Mouse (Mus musculus) CH12.LX (cell line): ENCODE results near the gene Ebf1. TPM values are rescaled to one million over a fixed set of nuclear protein-coding genes. Genes with fewer than 3 reads are reported as not detected.

Source experiments
- DNase-seq: peaks from one replicate; pipeline ENCODE4 v3.0.0-alpha.2; 2013; ENCODE audit errors: extremely low read depth
- H3K27ac ChIP-seq: 2 replicates; pipeline ENCODE4 v1.5.1; 2012; ENCODE audit warnings: low read depth, mild to moderate bottlenecking, control low read depth, moderate library complexity; ENCODE audit not compliant: insufficient read depth
- H3K27me3 ChIP-seq: replicated peaks from 2 replicates; pipeline ENCODE3; 2012; ENCODE audit warnings: inconsistent platforms
- H3K36me3 ChIP-seq, 2 experiments: replicated peaks in 1 of 2; 2 replicates each; pipeline versions ENCODE3 to v1.6.1; 2012; ENCODE audit warnings: inconsistent platforms in 1 of 2, low read length in 1 of 2, mild to moderate bottlenecking in 1 of 2, mixed read lengths in 1 of 2, moderate library complexity in 1 of 2; ENCODE audit not compliant: control insufficient read depth in 1 of 2, insufficient read depth in 1 of 2
- H3K4me1 ChIP-seq, 2 experiments: 2 replicates each; pipeline ENCODE4 v1.6.1; 2012; ENCODE audit warnings: inconsistent platforms in 1 of 2, moderate library complexity in 1 of 2; ENCODE audit not compliant: insufficient read depth in 2 of 2, control insufficient read depth in 1 of 2
- H3K4me2 ChIP-seq: 2 replicates; pipeline ENCODE4 v1.6.1; 2012; ENCODE audit warnings: low read depth, mild to moderate bottlenecking, control low read depth; ENCODE audit not compliant: poor library complexity, insufficient read depth, severe bottlenecking
- H3K4me3 ChIP-seq, 3 experiments: fragments of 150-350 bp in 1 of 3; sonication (generic) in 1 of 3; replicated peaks in 1 of 3; 2 replicates each; pipeline versions ENCODE3 to v1.5.1; 2011 to 2012; ENCODE audit warnings: low read depth in 2 of 3, low read length in 2 of 3, mild to moderate bottlenecking in 2 of 3, moderate library complexity in 2 of 3, control low read depth in 1 of 3, improper control_type of control experiment in 1 of 3, inconsistent platforms in 1 of 3, mixed read lengths in 1 of 3; ENCODE audit not compliant: poor library complexity in 1 of 3
- H3K79me2 ChIP-seq: replicated peaks from 2 replicates; pipeline ENCODE4 v1.6.1; 2012; ENCODE audit warnings: mild to moderate bottlenecking, moderate library complexity; ENCODE audit not compliant: control insufficient read depth, poor library complexity, insufficient read depth, severe bottlenecking; ENCODE audit errors: extremely low read depth
- H3K9ac ChIP-seq: 2 replicates; pipeline ENCODE4 v1.6.1; 2012; ENCODE audit warnings: low read depth, mild to moderate bottlenecking, control low read depth, moderate library complexity; ENCODE audit not compliant: insufficient read depth
- H3K9me3 ChIP-seq: replicated peaks from 2 replicates; pipeline ENCODE3; 2012; ENCODE audit warnings: low read length, inconsistent platforms, mixed read lengths
- CHD1 ChIP-seq: IDR thresholded peaks from 2 replicates; pipeline ENCODE4 v1.6.1; 2012; ENCODE audit warnings: low read depth, low read length, improper control_type of control experiment, inconsistent platforms
- CHD2 ChIP-seq: IDR thresholded peaks from 2 replicates; pipeline ENCODE4 v1.6.1; 2011; ENCODE audit warnings: low read length, improper control_type of control experiment
- E2F4 ChIP-seq: IDR thresholded peaks from 2 replicates; pipeline ENCODE4 v1.6.1; 2011; ENCODE audit warnings: low read depth, low read length, improper control_type of control experiment; ENCODE audit not compliant: insufficient replicate concordance
- ELF1 ChIP-seq: IDR thresholded peaks from 2 replicates; pipeline ENCODE4 v1.6.1; 2014; ENCODE audit warnings: low read depth, mild to moderate bottlenecking, inconsistent platforms, low read length, improper control_type of control experiment
- EP300 ChIP-seq: IDR thresholded peaks from 2 replicates; pipeline ENCODE4 v1.6.1; 2011; ENCODE audit warnings: low read length, improper control_type of control experiment
- ETS1 ChIP-seq: conservative IDR thresholded peaks from 2 replicates; pipeline ENCODE4 v1.6.1; 2012; ENCODE audit warnings: low read depth, mild to moderate bottlenecking, inconsistent platforms, low read length, improper control_type of control experiment, moderate library complexity
- HCFC1 ChIP-seq: IDR thresholded peaks from 2 replicates; pipeline ENCODE4 v1.6.1; 2012; ENCODE audit warnings: low read depth, mild to moderate bottlenecking, inconsistent platforms, low read length, improper control_type of control experiment
- IRF4 ChIP-seq: IDR thresholded peaks from 2 replicates; pipeline ENCODE4 v1.6.1; 2014; ENCODE audit warnings: low read depth, mild to moderate bottlenecking, inconsistent platforms, low read length, improper control_type of control experiment
- JUND ChIP-seq: conservative IDR thresholded peaks from 2 replicates; pipeline ENCODE4 v1.6.1; 2011; ENCODE audit warnings: low read depth, low read length, improper control_type of control experiment
- KAT2A ChIP-seq: IDR thresholded peaks from 2 replicates; pipeline ENCODE4 v1.6.1; 2012; ENCODE audit warnings: low read length, improper control_type of control experiment, inconsistent platforms; ENCODE audit not compliant: insufficient replicate concordance
- MAX ChIP-seq: IDR thresholded peaks from 2 replicates; pipeline ENCODE4 v1.6.1; 2011; ENCODE audit warnings: low read length, improper control_type of control experiment
- MAZ ChIP-seq: IDR thresholded peaks from 2 replicates; pipeline ENCODE4 v1.6.1; 2012; ENCODE audit warnings: low read depth, mild to moderate bottlenecking, inconsistent platforms, low read length, improper control_type of control experiment, moderate library complexity
- NELFE ChIP-seq: IDR thresholded peaks from 2 replicates; pipeline ENCODE4 v1.6.1; 2011; ENCODE audit warnings: low read depth, low read length, improper control_type of control experiment
- POLR2A ChIP-seq: IDR thresholded peaks from 2 replicates; pipeline ENCODE4 v1.6.1; 2011; ENCODE audit warnings: low read depth, mild to moderate bottlenecking, improper control_type of control experiment, low read length
- RAD21 ChIP-seq: IDR thresholded peaks from 2 replicates; pipeline ENCODE4 v1.6.1; 2011; ENCODE audit warnings: low read depth, mild to moderate bottlenecking, low read length, improper control_type of control experiment, moderate library complexity
- RCOR1 ChIP-seq: conservative IDR thresholded peaks from 2 replicates; pipeline ENCODE4 v1.6.1; 2012; ENCODE audit warnings: low read depth, mild to moderate bottlenecking, inconsistent platforms, low read length, improper control_type of control experiment
- SMC3 ChIP-seq: IDR thresholded peaks from 2 replicates; pipeline ENCODE4 v1.6.1; 2011; ENCODE audit warnings: low read depth, low read length, improper control_type of control experiment
- TBP ChIP-seq: conservative IDR thresholded peaks from 2 replicates; pipeline ENCODE4 v1.6.1; 2011; ENCODE audit warnings: low read depth, low read length, improper control_type of control experiment
- TCF12 ChIP-seq: IDR thresholded peaks from 2 replicates; pipeline ENCODE4 v1.6.1; 2014; ENCODE audit warnings: low read depth, mild to moderate bottlenecking, inconsistent platforms, low read length, improper control_type of control experiment
- UBTF ChIP-seq: IDR thresholded peaks from 2 replicates; pipeline ENCODE4 v1.6.1; 2012; ENCODE audit warnings: low read depth, mild to moderate bottlenecking, inconsistent platforms, low read length, improper control_type of control experiment, moderate library complexity
- ZC3H11A ChIP-seq: IDR thresholded peaks from 2 replicates; pipeline ENCODE4 v1.6.1; 2012; ENCODE audit warnings: low read depth, mild to moderate bottlenecking, inconsistent platforms, low read length, improper control_type of control experiment
- dilution Hi-C: fragments of 300-500 bp; cut with MboI; formaldehyde crosslinking; loops from 2 replicates; pipeline ENCODE4 v1.14.3; 2020; ENCODE audit warnings: low sequenced_read_pairs; ENCODE audit not compliant: extremely low pct_unique_long_range_greater_than_20kb, extremely low pct_ligation_motif_present
- in situ Hi-C: fragments of 300-500 bp; cut with MboI; formaldehyde crosslinking; loops from 3 replicates; pipeline ENCODE4 v1.14.3; 2019; ENCODE audit warnings: low sequenced_read_pairs, low pct_ligation_motif_present, low pct_unique_long_range_greater_than_20kb, mixed read lengths
- polyA plus RNA-seq: library from polyadenylated mRNA; unstranded; fragments of >175 nt; gene quantifications from 2 replicates; pipeline ENCODE4 v1.2.1, GENCODE M21; 2012; ENCODE audit warnings: low read depth; ENCODE audit not compliant: insufficient read length
- total RNA-seq, 2 experiments: library from RNA; depleted of rRNA; stranded (reverse); fragments of 300-350 nt in 1 of 2; fragments of >200 nt in 1 of 2; gene quantifications; 2 replicates each; pipeline ENCODE4 v1.2.3; 2012 to 2014

Gene Ebf1
- total and polyA plus RNA-seq, 3 experiments, result 37.8 to 60.7 (median 42.8) TPM

DNA sequence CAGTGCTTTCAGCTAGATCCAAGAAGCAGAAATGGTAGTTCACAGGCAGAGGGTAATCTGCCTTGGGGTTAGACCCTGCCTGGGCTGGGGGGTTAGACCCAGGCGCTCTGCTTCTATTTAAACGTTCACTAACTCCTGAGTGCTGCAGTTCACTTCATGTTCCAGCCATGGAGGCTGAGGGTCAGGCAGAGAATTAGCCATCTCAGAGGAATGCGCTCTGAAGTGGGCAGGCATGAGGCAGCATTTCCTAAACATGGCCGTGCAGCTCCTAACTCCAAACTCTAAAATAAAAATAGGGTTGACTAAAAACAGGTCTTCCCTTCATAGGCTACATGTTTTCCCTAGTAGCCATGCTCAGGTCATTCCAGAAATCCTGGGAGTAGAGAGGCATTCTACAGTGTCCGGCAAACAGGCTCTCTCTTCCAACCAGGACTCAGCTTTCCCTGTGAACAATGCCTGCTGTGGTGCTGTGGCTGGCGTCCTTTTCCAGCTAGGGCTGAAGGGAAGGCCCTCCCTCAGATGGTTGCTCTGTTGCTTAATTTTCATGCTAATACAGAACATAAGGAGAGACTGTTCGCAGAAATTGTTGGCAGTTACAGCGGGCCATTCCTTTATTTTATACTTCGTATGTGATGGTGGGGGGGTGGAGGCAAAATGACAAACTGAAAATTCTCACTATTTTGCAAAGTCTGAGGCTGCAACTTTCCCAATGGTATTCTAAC lies 386.8 kb downstream of the Ebf1 start:
- in situ Hi-C loops, result no loop called here
- Histone ChIP-seq H3K36me3 (peaks cover 36 to 68% of the 10 kb centered on the region in 2 experiments), H3K27ac (no peak overlapping the region), H3K9me3 (no peaks in the 10 kb centered on the region), H3K79me2 (no peaks in the 10 kb centered on the region), H3K4me3 (no peak overlapping the region), H3K4me1 (peaks cover 2 to 29% of the 10 kb centered on the region in 2 experiments; a peak in 3 of 4 replicates), H3K27me3 (no peaks in the 10 kb centered on the region), H3K9ac (no peak overlapping the region), H3K4me2 (no peak overlapping the region)
- dilution Hi-C loops, result no loop called here
- TF ChIP-seq SMC3, result no peak
- TF ChIP-seq CHD1, result no peak
- no peak for TF ChIP-seq EP300
- no peak for TF ChIP-seq ZC3H11A
- no peak for TF ChIP-seq ETS1
- TF ChIP-seq RCOR1, result no peak
- no peak for TF ChIP-seq TCF12
- no peak for TF ChIP-seq RAD21
- no peak for TF ChIP-seq POLR2A
- no peak for TF ChIP-seq UBTF
- TF ChIP-seq MAZ, result no peak
- TF ChIP-seq CHD2, result no peak
- no peak for TF ChIP-seq JUND
- no peak for DNase-seq

DNA sequence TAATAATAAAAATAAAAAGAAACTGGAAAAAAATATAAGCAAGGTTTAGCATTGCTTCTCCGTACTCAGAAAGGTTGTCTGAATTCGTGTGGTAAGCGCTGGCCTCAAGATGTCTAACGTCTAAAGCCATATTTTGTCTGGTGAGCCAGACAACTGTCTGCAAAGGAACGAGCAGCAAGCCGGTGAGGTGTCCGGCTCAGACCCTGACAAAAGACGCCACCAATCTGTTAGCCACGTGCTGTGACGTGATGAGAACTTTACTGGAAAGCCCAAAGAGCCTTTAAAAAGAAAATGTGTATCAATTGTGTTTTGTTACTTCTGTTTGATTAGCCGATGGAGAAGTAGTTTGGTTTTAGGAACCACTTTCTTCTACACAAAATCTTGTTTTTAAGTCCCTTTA lies 390.2 kb downstream of the Ebf1 start:
- H3K27me3 ChIP-seq, result no peaks in the 10 kb centered on the region
- peak overlapping the region; percentile 34 for H3K9ac ChIP-seq
- no peak overlapping the region for H3K4me3 ChIP-seq
- no peaks in the 10 kb centered on the region for H3K9me3 ChIP-seq
- peaks cover 8 to 35% of the 10 kb centered on the region in 2 experiments for H3K36me3 ChIP-seq
- H3K27ac ChIP-seq, result no peak overlapping the region; the same call in 1 of the 2 replicates
- H3K4me1 ChIP-seq, result peaks cover 2 to 16% of the 10 kb centered on the region in 2 experiments; a peak in 3 of 4 replicates
- DNase-seq, result no peak
- dilution Hi-C loops (no loop called here), in situ Hi-C loops (no loop called here)
- peak overlapping the region; percentile 54; the same call in 1 of the 2 replicates for H3K4me2 ChIP-seq
- no peak for TF ChIP-seq E2F4
- TF ChIP-seq HCFC1, result no peak
- TF ChIP-seq TBP, result no peak
- TF ChIP-seq POLR2A, result no peak
- no peak for TF ChIP-seq ZC3H11A
- no peak for TF ChIP-seq RCOR1
- TF ChIP-seq KAT2A, result no peak
- TF ChIP-seq CHD1, result no peak
- TF ChIP-seq IRF4, result no peak
- TF ChIP-seq ELF1, result no peak
- TF ChIP-seq MAX, result no peak
- TF ChIP-seq NELFE, result no peak
- H3K79me2 ChIP-seq, result no peaks in the 10 kb centered on the region
